Comparison of ENCODE assay signal across 26 mouse cellular contexts in genomic region chr4:62819889-62820288, GRCm38 (mm10).
"Had no signal": no experiment of that assay in that cellular context is flagged by ENCODE, and none has a peak within 500 bp of the region (broad histone marks: within the 10 kb centered on the region; RNA-seq: fewer than 3 reads in every experiment).

No protein-coding gene starts in this region.

- H3K27me3 ChIP-seq: embryonic facial prominence, embryonic 12.5 days; embryonic facial prominence, embryonic 15.5 days; forebrain, embryonic 12.5 days; forebrain, embryonic 13.5 days; forebrain, embryonic 15.5 days had no signal

- H3K27ac ChIP-seq: embryonic facial prominence, embryonic 10.5 days; embryonic facial prominence, embryonic 12.5 days; embryonic facial prominence, embryonic 13.5 days; embryonic facial prominence, embryonic 15.5 days; forebrain, embryonic 10.5 days; forebrain, embryonic 12.5 days; forebrain, embryonic 13.5 days; forebrain, embryonic 15.5 days; gastrocnemius, adult 2 months; heart, adult 2 months had no signal

- H3K9me3 ChIP-seq: embryonic facial prominence, embryonic 10.5 days; embryonic facial prominence, embryonic 12.5 days; embryonic facial prominence, embryonic 13.5 days; embryonic facial prominence, embryonic 15.5 days; forebrain, embryonic 12.5 days; forebrain, embryonic 13.5 days; forebrain, embryonic 15.5 days had no signal

- H3K36me3 ChIP-seq: embryonic facial prominence, embryonic 10.5 days; embryonic facial prominence, embryonic 12.5 days; embryonic facial prominence, embryonic 13.5 days; embryonic facial prominence, embryonic 15.5 days; forebrain, embryonic 10.5 days; forebrain, embryonic 12.5 days; forebrain, embryonic 15.5 days had no signal

- H3K4me1 ChIP-seq: embryonic facial prominence, embryonic 10.5 days; forebrain, embryonic 12.5 days had no signal

- H3K4me3 ChIP-seq: embryonic facial prominence, embryonic 10.5 days; embryonic facial prominence, embryonic 12.5 days; embryonic facial prominence, embryonic 13.5 days; embryonic facial prominence, embryonic 15.5 days; erythroblast, embryonic 14.5 days; forebrain, embryonic 10.5 days; forebrain, embryonic 12.5 days; forebrain, embryonic 13.5 days; forebrain, embryonic 15.5 days; gastrocnemius, adult 2 months; heart, adult 2 months had no signal

- DNase-seq: cerebellum, adult 2 months; cerebellum, adult 8-10 months; cerebellum, adult 9-10 months; cerebellum, adult 9-11 months; cerebellum, postnatal 10 days; cerebellum, postnatal 14 days; cerebellum, postnatal 25 days; cerebellum, postnatal 36 days; embryo, embryonic 11 days; forebrain, postnatal 0 days; gastrocnemius, adult 2 months; gastrocnemius, postnatal 10 days; gastrocnemius, postnatal 14 days; gastrocnemius, postnatal 25 days; gastrocnemius, postnatal 36 days; heart, adult 18-20 months; heart, adult 2 months had no signal
